Mouse (Mus musculus): ENCODE data around the gene Tmem235. TPM values are rescaled to one million over a fixed set of nuclear protein-coding genes. Genes with fewer than 3 reads are reported as not detected.
A peak's percentile ranks its signal among the peaks of the same experiment; 100 is the strongest.

Gene Tmem235
- polyA plus RNA-seq, 1 experiment = 0.05 TPM

DNA sequence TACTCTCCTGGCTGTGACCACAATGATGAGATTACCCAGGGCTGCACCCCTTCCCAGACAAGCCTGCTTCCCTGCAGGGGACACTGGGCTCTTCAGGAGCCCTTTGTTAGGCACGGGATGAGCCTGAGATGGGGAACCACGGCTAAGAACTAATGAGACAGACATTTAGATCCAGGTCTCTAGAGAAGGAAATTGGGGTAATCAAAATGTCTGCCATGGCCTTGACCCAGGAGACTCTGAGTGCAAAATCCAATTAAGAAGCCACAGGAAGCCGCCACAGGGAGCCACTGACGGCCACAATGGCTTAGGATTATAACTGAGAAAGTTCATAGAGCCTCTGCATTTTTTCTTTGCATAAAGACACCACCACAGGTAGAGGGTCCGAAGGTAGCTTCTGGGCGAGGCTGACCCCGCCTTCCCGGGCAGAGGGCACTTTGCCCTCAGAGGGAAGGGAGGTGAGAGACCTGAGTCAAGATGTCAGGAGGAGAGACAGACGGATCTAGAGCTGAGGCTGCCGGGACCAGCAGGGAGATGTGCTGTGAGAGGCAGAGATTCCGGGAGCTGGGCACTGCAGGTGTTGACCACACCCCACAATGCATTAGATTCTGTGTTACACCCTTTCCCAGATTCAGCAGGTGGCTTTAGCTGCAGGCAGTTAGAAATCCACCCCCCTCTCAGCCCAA, 2.8 kb downstream of the Tmem235 start:
- no peaks in the 10 kb centered on the region for H3K27me3 ChIP-seq (ENCODE audit: control insufficient read depth, insufficient read depth, insufficient read length)
- no peak overlapping the region for H3ac ChIP-seq (ENCODE audit: control insufficient read depth, insufficient read length, low read depth)
- H3K4me3 ChIP-seq (ENCODE audit: insufficient read depth, poor library complexity, severe bottlenecking) = no peak overlapping the region
- TF ChIP-seq MYOG (IDR thresholded peaks at IDR 0.05; ENCODE audit: control insufficient read depth, extremely low read depth, insufficient read length) = no peak
- no peak for TF ChIP-seq MYOD1 (IDR thresholded peaks at IDR 0.05; ENCODE audit: control insufficient read depth, insufficient read length, low read depth)
- TF ChIP-seq MAX (IDR thresholded peaks at IDR 0.05) = no peak
- TF ChIP-seq USF1 (IDR thresholded peaks at IDR 0.05; ENCODE audit: low read depth) = no peak
- TF ChIP-seq CTCF (IDR thresholded peaks at IDR 0.05; ENCODE audit: control insufficient read depth, insufficient read depth, insufficient read length) = no peak
- TF ChIP-seq CEBPB (IDR thresholded peaks at IDR 0.05; ENCODE audit: low read depth) = no peak
- TF ChIP-seq FOSL1 (IDR thresholded peaks at IDR 0.05; ENCODE audit: insufficient read depth, low read length, poor library complexity, severe bottlenecking) = no peak
- H3K79me3 ChIP-seq (ENCODE audit: low read depth) = no peaks in the 10 kb centered on the region
- no peaks in the 10 kb centered on the region for H3K79me2 ChIP-seq (ENCODE audit: control insufficient read depth, insufficient read depth)
- no peaks in the 10 kb centered on the region for H3K36me3 ChIP-seq (ENCODE audit: control insufficient read depth, insufficient read depth)

DNA sequence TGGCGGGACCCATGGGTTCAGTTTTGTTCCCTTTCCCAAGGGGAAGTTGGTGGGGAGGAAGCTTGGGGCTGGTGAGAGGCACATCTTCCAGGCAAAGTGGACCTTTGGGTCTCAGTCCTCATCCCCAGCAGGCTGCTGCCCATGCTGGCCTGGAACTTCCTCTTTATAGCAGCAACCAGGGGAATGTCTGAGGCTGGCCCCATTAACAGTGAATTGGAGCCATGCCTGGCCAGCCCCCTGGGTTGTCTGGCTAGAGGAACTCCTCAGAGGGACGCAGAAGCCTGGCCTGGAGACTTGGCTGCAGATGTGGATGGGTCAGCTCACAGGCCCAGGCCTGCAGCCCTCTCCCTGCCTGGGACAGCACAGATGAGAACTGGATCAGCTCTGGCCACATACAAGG, 4.3 kb downstream of the Tmem235 start:
- H3K36me3 ChIP-seq (ENCODE audit: control insufficient read depth, insufficient read depth) = no peaks in the 10 kb centered on the region
- no peaks in the 10 kb centered on the region for H3K27me3 ChIP-seq (ENCODE audit: control insufficient read depth, insufficient read depth, insufficient read length)
- no peak overlapping the region for H3K4me3 ChIP-seq (ENCODE audit: insufficient read depth, poor library complexity, severe bottlenecking)
- no peaks in the 10 kb centered on the region for H3K79me3 ChIP-seq (ENCODE audit: low read depth)
- TF ChIP-seq MYOD1 (IDR thresholded peaks at IDR 0.05; ENCODE audit: control insufficient read depth, insufficient read length, low read depth) = no peak
- no peak for TF ChIP-seq USF1 (IDR thresholded peaks at IDR 0.05; ENCODE audit: low read depth)
- TF ChIP-seq FOSL1 (IDR thresholded peaks at IDR 0.05; ENCODE audit: insufficient read depth, low read length, poor library complexity, severe bottlenecking) = no peak
- no peak for TF ChIP-seq MYOG (IDR thresholded peaks at IDR 0.05; ENCODE audit: control insufficient read depth, extremely low read depth, insufficient read length)
- TF ChIP-seq CEBPB (IDR thresholded peaks at IDR 0.05; ENCODE audit: low read depth) = no peak
- no peak for TF ChIP-seq CTCF (IDR thresholded peaks at IDR 0.05; ENCODE audit: control insufficient read depth, insufficient read depth, insufficient read length)
- TF ChIP-seq MAX (IDR thresholded peaks at IDR 0.05) = no peak
- H3ac ChIP-seq (ENCODE audit: control insufficient read depth, insufficient read length, low read depth) = no peak overlapping the region
- no peaks in the 10 kb centered on the region for H3K79me2 ChIP-seq (ENCODE audit: control insufficient read depth, insufficient read depth)

DNA sequence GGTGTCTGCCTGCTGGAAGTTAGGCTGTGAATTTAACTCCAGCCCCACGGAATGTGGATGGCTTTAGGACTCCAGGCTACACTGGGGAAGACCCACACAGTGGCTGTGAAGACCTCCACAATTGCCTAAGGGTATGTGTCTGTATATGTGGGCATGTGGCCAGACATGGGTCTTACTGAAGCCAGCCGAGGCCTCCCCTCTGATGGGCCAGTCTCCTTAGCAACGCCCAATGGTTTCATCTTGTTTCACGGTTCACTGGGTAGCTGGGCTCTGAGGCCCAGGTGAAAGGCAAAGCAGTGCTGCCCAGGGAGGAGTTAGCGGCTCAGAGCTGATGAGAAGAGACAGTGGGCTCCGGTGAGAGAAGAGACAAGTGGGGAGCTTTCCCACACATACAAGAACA, 5.4 kb downstream of the Tmem235 start:
- H3K36me3 ChIP-seq (ENCODE audit: control insufficient read depth, insufficient read depth) = no peaks in the 10 kb centered on the region
- TF ChIP-seq USF1 (IDR thresholded peaks at IDR 0.05; ENCODE audit: low read depth) (no peak), CEBPB (IDR thresholded peaks at IDR 0.05; ENCODE audit: low read depth) (no peak), MAX (IDR thresholded peaks at IDR 0.05) (no peak), MYOD1 (IDR thresholded peaks at IDR 0.05; ENCODE audit: control insufficient read depth, insufficient read length, low read depth) (no peak)
- H3K4me3 ChIP-seq (ENCODE audit: insufficient read depth, poor library complexity, severe bottlenecking) = no peak overlapping the region
- no peaks in the 10 kb centered on the region for H3K27me3 ChIP-seq (ENCODE audit: control insufficient read depth, insufficient read depth, insufficient read length)
- H3ac ChIP-seq (ENCODE audit: control insufficient read depth, insufficient read length, low read depth) = no peak overlapping the region
- no peaks in the 10 kb centered on the region for H3K79me2 ChIP-seq (ENCODE audit: control insufficient read depth, insufficient read depth)
- H3K79me3 ChIP-seq (ENCODE audit: low read depth) = no peaks in the 10 kb centered on the region

DNA sequence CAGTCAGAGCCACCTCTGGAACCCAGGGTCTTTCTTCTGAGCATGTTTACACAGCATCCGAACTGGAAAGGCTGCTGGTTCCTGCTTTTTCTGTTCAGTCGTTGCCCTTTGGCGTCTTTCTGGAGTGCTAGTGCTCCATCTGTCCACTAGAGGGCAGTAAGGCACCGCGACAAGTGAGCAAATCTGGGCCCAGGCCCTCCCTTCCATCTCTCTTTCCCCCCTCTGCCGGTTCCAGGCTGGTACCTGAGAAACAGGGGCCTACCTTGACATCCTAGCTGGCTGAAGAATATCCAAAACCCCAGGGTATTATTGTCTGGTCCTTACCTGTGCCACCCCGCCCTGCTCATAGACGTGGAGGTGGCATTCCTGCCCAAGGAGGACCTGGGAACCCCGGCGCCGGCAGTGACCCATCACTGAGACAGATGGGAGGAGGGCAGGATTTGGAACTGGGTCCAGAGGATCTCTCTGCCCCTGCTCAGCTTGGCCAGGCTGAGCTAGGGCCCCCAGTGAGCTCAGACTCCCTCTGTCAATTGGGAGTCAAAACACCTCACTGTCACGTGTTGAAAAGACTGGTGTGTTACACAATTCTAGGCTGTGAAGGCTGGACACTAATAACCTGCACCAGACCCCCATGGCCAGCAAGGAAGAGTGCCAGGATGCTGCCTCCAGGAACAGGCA, 10.3 kb downstream of the Tmem235 start:
- Histone ChIP-seq H3K27me3 (ENCODE audit: control insufficient read depth, insufficient read depth, insufficient read length) (no peaks in the 10 kb centered on the region), H3K4me3 (ENCODE audit: insufficient read depth, poor library complexity, severe bottlenecking) (no peak overlapping the region), H3K36me3 (ENCODE audit: control insufficient read depth, insufficient read depth) (no peaks in the 10 kb centered on the region), H3K79me3 (ENCODE audit: low read depth) (no peaks in the 10 kb centered on the region), H3K79me2 (ENCODE audit: control insufficient read depth, insufficient read depth) (no peaks in the 10 kb centered on the region), H3ac (ENCODE audit: control insufficient read depth, insufficient read length, low read depth) (no peak overlapping the region)
- no peak for TF ChIP-seq MYOD1 (IDR thresholded peaks at IDR 0.05; ENCODE audit: control insufficient read depth, insufficient read length, low read depth)
- TF ChIP-seq CTCF (IDR thresholded peaks at IDR 0.05; ENCODE audit: control insufficient read depth, insufficient read depth, insufficient read length) = peak; percentile 69
- no peak for TF ChIP-seq FOSL1 (IDR thresholded peaks at IDR 0.05; ENCODE audit: insufficient read depth, low read length, poor library complexity, severe bottlenecking)

DNA sequence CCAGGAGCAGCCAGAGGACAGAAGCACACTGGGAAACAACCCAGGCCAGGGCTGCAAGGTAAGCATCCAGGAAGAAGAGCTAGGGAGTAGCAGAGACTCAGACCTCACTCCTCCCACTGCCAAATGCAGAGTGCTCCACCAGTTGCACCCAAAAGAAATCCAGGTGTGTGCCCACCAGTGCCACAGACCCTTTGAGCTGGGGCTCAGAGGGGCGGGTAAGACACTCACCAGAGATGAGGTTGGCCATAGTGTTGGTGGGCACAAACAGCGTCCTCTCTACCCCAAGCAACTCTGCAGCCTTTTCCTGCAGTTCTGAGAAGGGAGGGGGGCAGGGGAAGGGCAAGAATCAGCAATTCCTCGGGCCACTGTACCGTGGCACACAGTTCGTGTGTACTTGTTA, 10.8 kb downstream of the Tmem235 start:
- no peaks in the 10 kb centered on the region for H3K27me3 ChIP-seq (ENCODE audit: control insufficient read depth, insufficient read depth, insufficient read length)
- H3K79me2 ChIP-seq (ENCODE audit: control insufficient read depth, insufficient read depth) = no peaks in the 10 kb centered on the region
- no peak overlapping the region for H3ac ChIP-seq (ENCODE audit: control insufficient read depth, insufficient read length, low read depth)
- no peak for TF ChIP-seq USF1 (IDR thresholded peaks at IDR 0.05; ENCODE audit: low read depth)
- TF ChIP-seq FOSL1 (IDR thresholded peaks at IDR 0.05; ENCODE audit: insufficient read depth, low read length, poor library complexity, severe bottlenecking) = no peak
- TF ChIP-seq MAX (IDR thresholded peaks at IDR 0.05) = no peak
- no peak for TF ChIP-seq CEBPB (IDR thresholded peaks at IDR 0.05; ENCODE audit: low read depth)
- no peak for TF ChIP-seq MYOG (IDR thresholded peaks at IDR 0.05; ENCODE audit: control insufficient read depth, extremely low read depth, insufficient read length)
- no peak for TF ChIP-seq MYOD1 (IDR thresholded peaks at IDR 0.05; ENCODE audit: control insufficient read depth, insufficient read length, low read depth)
- no peak for TF ChIP-seq CTCF (IDR thresholded peaks at IDR 0.05; ENCODE audit: control insufficient read depth, insufficient read depth, insufficient read length)
- H3K36me3 ChIP-seq (ENCODE audit: control insufficient read depth, insufficient read depth) = no peaks in the 10 kb centered on the region
- H3K4me3 ChIP-seq (ENCODE audit: insufficient read depth, poor library complexity, severe bottlenecking) = no peak overlapping the region
- no peaks in the 10 kb centered on the region for H3K79me3 ChIP-seq (ENCODE audit: low read depth)
